Comparison of ENCODE assay signal across 22 mouse cellular contexts in genomic region chr10:61085364-61085763, GRCm38 (mm10). TPM values are rescaled to one million over a fixed set of nuclear protein-coding genes. Genes with fewer than 3 reads are reported as not detected.
"Had no signal": no experiment of that assay in that cellular context is flagged by ENCODE, and none has a peak within 500 bp of the region (broad histone marks: within the 10 kb centered on the region; RNA-seq: fewer than 3 reads in every experiment).

No protein-coding gene starts in this region.

- H3K36me3 ChIP-seq: hindbrain, embryonic 15.5 days; limb, embryonic 15.5 days; midbrain, embryonic 12.5 days; midbrain, embryonic 15.5 days; neural tube, embryonic 12.5 days; neural tube, embryonic 15.5 days; stomach, embryonic 15.5 days had no signal

- H3K4me3 ChIP-seq: hindbrain, embryonic 15.5 days; layer of hippocampus, adult 2 months; limb, embryonic 15.5 days; midbrain, embryonic 12.5 days; midbrain, embryonic 15.5 days; neural tube, embryonic 12.5 days; neural tube, embryonic 15.5 days; stomach, embryonic 15.5 days had no signal

- H3K9ac ChIP-seq: hindbrain, embryonic 15.5 days; limb, embryonic 15.5 days; liver, embryonic 14.5 days; liver, postnatal 0 days; lung, embryonic 14.5 days; midbrain, embryonic 12.5 days; midbrain, embryonic 15.5 days; neural tube, embryonic 12.5 days; neural tube, embryonic 15.5 days; stomach, embryonic 15.5 days had no signal

- H3K4me2 ChIP-seq: hindbrain, embryonic 15.5 days; limb, embryonic 15.5 days; liver, embryonic 11.5 days; lung, embryonic 14.5 days; midbrain, embryonic 12.5 days; midbrain, embryonic 15.5 days; neural tube, embryonic 12.5 days; neural tube, embryonic 15.5 days; stomach, embryonic 15.5 days had no signal

- H3K27me3 ChIP-seq: hindbrain, embryonic 15.5 days; limb, embryonic 15.5 days; midbrain, embryonic 12.5 days; midbrain, embryonic 15.5 days; neural tube, embryonic 12.5 days; neural tube, embryonic 15.5 days; stomach, embryonic 15.5 days had no signal

- DNase-seq: layer of hippocampus, adult 9-11 months; liver, postnatal 0 days; lung, embryonic 14.5 days; right cerebral cortex, adult 18-20 months; right cerebral cortex, postnatal 14 days; right cerebral cortex, postnatal 4 days; spleen, adult 18-20 months; thymus, postnatal 25 days had no signal

- H3K27ac ChIP-seq: hindbrain, embryonic 15.5 days; kidney, postnatal 0 days; layer of hippocampus, adult 2 months; limb, embryonic 15.5 days; liver, embryonic 14.5 days; macrophage; midbrain, embryonic 12.5 days; midbrain, embryonic 15.5 days; neural tube, embryonic 12.5 days; neural tube, embryonic 15.5 days; stomach, embryonic 15.5 days had no signal

- H3K9me3 ChIP-seq: hindbrain, embryonic 15.5 days; limb, embryonic 15.5 days; midbrain, embryonic 12.5 days; midbrain, embryonic 15.5 days; neural tube, embryonic 12.5 days; neural tube, embryonic 15.5 days; stomach, embryonic 15.5 days had no signal

- ATAC-seq: liver, postnatal 0 days; lung, postnatal 0 days; midbrain, embryonic 15.5 days had no signal

RNA-seq across cellular contexts. Expression of gene Pcbd1, which starts 3.8 kb away (rescaled TPM):
- total RNA-seq: megakaryocyte, adult 5-6 weeks had no signal
- polyA plus RNA-seq: macrophage had no signal
